Mouse (Mus musculus) heart, embryonic 11.5 days (tissue): ENCODE results near the gene Slc46a3. TPM values are rescaled to one million over a fixed set of nuclear protein-coding genes. Genes with fewer than 3 reads are reported as not detected.
"Not testable (repeated sequence)": the region's sequence is repeated elsewhere in the genome, so short reads cannot be mapped to it uniquely, and the experiment has no call there.

Experiments
- ATAC-seq: fragments of 200-750 bp; cut with Nextera tagmentation; replicated peaks from 2 replicates; pipeline ENCODE4 v1.8.0; 2017; ENCODE audit warnings: moderate library complexity; ENCODE audit not compliant: insufficient number of reproducible peaks, low FRiP score, low TSS enrichment
- H3K27ac ChIP-seq: fragments of 300-500 bp; sonication (generic); 2 replicates; pipeline ENCODE4 v1.5.1; 2014; ENCODE audit warnings: mild to moderate bottlenecking, low read depth, low read length
- H3K27me3 ChIP-seq: fragments of 300-500 bp; sonication (generic); 2 replicates; pipeline ENCODE4 v1.6.1; 2014; ENCODE audit warnings: mild to moderate bottlenecking, low read length, mixed read lengths; ENCODE audit not compliant: control insufficient read depth, insufficient read depth
- H3K36me3 ChIP-seq: fragments of 300-500 bp; sonication (generic); 2 replicates; pipeline ENCODE4 v1.6.1; 2014; ENCODE audit warnings: mild to moderate bottlenecking, low read length, moderate library complexity, mixed read lengths; ENCODE audit not compliant: control insufficient read depth, insufficient read depth
- H3K4me1 ChIP-seq: fragments of 300-500 bp; sonication (generic); 2 replicates; pipeline ENCODE4 v1.6.1; 2014; ENCODE audit warnings: low read length; ENCODE audit not compliant: control insufficient read depth, insufficient read depth
- H3K4me2 ChIP-seq: fragments of 300-500 bp; sonication (generic); 2 replicates; pipeline ENCODE4 v1.6.1; 2014; ENCODE audit warnings: mild to moderate bottlenecking, moderate library complexity
- H3K4me3 ChIP-seq: fragments of 300-500 bp; sonication (generic); 2 replicates; pipeline ENCODE4 v1.5.1; 2014; ENCODE audit warnings: low read depth, low read length
- H3K9ac ChIP-seq: fragments of 300-500 bp; sonication (generic); 2 replicates; pipeline ENCODE4 v1.6.1; 2014; ENCODE audit warnings: mild to moderate bottlenecking, low read depth, low read length, moderate library complexity
- H3K9me3 ChIP-seq: fragments of 300-500 bp; sonication (generic); replicated peaks from 2 replicates; pipeline ENCODE4 v1.6.1; 2016; ENCODE audit warnings: low read length; ENCODE audit not compliant: control insufficient read depth
- WGBS: fragments of 180-500 bp; shearing (Covaris S2); extraction: QIAGEN DNeasy Blood & Tissue Kit; methylation state at CpG from one replicate; pipeline ENCODE4 v1.1.7; 2014; ENCODE audit not compliant: insufficient replicate concordance; 5-methylcytosine and 5-hydroxymethylcytosine counted together
- polyA plus RNA-seq: library from polyadenylated mRNA; unstranded; fragments of >200 nt; fragmentation: Nextera tagmentation; extraction: Ambion mirVana; gene quantifications from 2 replicates; pipeline ENCODE4 v1.2.1, GENCODE M21; 2014

The Slc46a3 gene
- polyA plus RNA-seq, 1 experiment from 2014 or later = 4.7 TPM

DNA sequence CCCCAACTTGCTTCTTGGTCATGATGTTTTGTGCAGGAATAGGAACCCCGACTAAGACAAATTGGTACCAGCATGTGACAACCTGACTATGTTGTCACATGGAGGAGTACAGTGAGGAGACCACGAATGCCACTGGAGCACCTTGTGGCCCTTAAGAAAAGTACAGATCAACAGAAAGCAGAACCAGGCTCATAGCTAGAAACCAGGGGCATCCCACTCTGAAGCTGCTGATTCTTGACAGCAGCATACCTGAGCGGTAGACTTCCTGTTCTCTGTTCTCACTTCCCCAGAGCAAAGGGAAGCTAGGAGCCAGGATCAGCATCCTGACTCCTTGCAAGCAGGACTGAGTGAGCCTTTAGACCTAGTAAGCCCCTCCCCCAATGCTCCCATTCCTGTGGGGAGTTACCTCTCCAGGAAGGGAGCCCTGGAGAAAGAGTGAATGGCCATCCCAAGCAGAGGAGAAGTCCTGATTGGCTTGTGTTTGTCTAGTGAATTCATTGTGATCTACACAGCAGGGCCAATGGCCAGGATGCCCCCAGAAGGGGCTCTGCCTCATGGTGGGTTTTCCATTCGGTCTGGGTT lies 4.4 kb upstream of the Slc46a3 start:
- Histone ChIP-seq H3K4me1 (peaks cover 5% of the 10 kb centered on the region; the same call in 1 of the 2 replicates), H3K4me2 (no peak overlapping the region), H3K36me3 (no peaks in the 10 kb centered on the region), H3K9ac (no peak overlapping the region), H3K27ac (no peak overlapping the region), H3K4me3 (no peak overlapping the region), H3K27me3 (peaks cover 4% of the 10 kb centered on the region; the same call in 1 of the 2 replicates), H3K9me3 (no peaks in the 10 kb centered on the region)
- 58% methylated on average over 4 of the region's 4 CpGs for WGBS
- no peak for ATAC-seq

GRCm38 (mm10) chr5:147898254-147898653 lies 3.6 kb upstream of the Slc46a3 start:
- Histone ChIP-seq H3K36me3 (no peaks in the 10 kb centered on the region), H3K27me3 (peaks cover 4% of the 10 kb centered on the region; the same call in 1 of the 2 replicates), H3K4me2 (no peak overlapping the region), H3K4me3 (no peak overlapping the region), H3K4me1 (peaks cover 7% of the 10 kb centered on the region), H3K27ac (no peak overlapping the region), H3K9me3 (no peaks in the 10 kb centered on the region), H3K9ac (no peak overlapping the region)
- no peak for ATAC-seq
- WGBS = 67% methylated on average over 2 of the region's 2 CpGs

GRCm38 (mm10) chr5:147896501-147896900 lies 1.9 kb upstream of the Slc46a3 start:
- H3K27me3 ChIP-seq, H3K4me2 ChIP-seq, H3K4me3 ChIP-seq, H3K9me3 ChIP-seq, H3K27ac ChIP-seq, H3K9ac ChIP-seq, H3K36me3 ChIP-seq, ATAC-seq: not testable (repeated sequence)
- WGBS = 74% methylated on average over 4 of the region's 4 CpGs
- peaks cover 15% of the 10 kb centered on the region for H3K4me1 ChIP-seq

- H3K4me1 ChIP-seq = peaks cover 15% of the 10 kb centered on the region
- H3K36me3 ChIP-seq = no peaks in the 10 kb centered on the region
- H3K27ac ChIP-seq = no peak overlapping the region
- peak overlapping the region; percentile 96 for H3K4me2 ChIP-seq
- H3K9me3 ChIP-seq = no peaks in the 10 kb centered on the region
- peaks cover 4% of the 10 kb centered on the region; the same call in 1 of the 2 replicates for H3K27me3 ChIP-seq
- peak overlapping the region; percentile 72 for H3K4me3 ChIP-seq
- no peak overlapping the region for H3K9ac ChIP-seq
- ATAC-seq = no peak
- 12% methylated on average over 16 of the region's 16 CpGs for WGBS
These were observed 1.0 kb upstream of the Slc46a3 start for GRCm38 (mm10) chr5:147895436-147896198.

DNA sequence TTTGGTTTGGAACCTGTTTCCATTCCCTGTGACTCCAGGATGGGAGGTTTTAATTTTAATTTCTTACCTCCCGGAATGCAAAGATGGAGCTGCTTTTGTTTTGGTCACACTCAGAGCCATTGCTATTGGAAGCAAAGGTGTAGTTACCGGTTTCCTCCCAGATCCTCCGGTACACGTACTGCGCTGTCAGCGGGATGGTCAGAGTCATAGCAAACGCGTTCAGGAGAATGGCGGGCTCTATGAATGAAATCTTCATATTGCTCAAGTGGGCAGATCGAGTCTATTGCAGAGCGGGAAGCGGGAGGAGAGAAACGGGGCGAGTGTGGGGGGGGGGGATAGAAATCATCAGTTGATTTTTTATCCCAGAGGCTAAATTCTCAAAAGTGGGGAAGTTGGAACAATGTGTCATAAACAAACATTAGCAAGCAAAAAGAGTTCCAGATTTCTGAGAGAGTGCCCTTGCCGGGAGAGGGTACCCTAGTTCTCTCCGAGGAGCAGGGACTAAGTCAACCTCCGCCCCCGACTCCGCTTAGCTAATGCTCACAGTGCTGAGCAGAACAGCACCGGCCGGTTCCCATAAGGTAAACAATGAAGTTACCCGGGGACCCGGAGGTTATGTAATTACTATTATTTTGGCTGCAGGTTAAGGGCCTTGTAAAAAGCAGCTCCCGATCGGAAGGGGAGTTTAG lies 705 bp downstream of the Slc46a3 start:
- no peak for ATAC-seq
- H3K36me3 ChIP-seq = no peaks in the 10 kb centered on the region
- H3K27me3 ChIP-seq = peaks cover 4% of the 10 kb centered on the region; the same call in 1 of the 2 replicates
- peak overlapping the region; percentile 75 for H3K9ac ChIP-seq
- H3K4me1 ChIP-seq = peaks cover 15% of the 10 kb centered on the region
- 1% methylated on average over 25 of the region's 25 CpGs for whole genome bisulfite sequencing
- H3K27ac ChIP-seq = peak overlapping the region; percentile 60; the same call in 1 of the 2 replicates
- no peaks in the 10 kb centered on the region for H3K9me3 ChIP-seq
- H3K4me3 ChIP-seq = peak overlapping the region; percentile 72
- peak overlapping the region; percentile 96 for H3K4me2 ChIP-seq

DNA sequence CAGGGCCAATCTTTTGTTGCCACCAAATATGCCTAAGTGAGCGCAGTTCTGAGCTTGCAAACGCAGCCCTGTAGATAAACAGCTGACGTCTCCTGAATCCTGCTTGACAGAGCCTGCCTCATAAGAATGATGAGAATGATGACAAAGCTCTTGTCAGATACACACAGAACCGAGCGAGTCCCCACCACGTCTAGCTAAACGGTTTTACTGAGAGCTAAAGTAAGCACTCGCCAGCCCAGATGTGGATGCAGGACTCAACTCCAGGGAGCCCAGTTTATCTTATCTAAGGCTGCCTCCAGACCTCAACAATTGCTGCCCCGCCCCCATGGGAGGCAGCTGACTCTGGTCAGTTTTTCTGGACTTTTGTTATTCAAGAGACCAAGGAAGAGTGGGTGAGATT lies 1.5 kb downstream of the Slc46a3 start:
- peaks cover 15% of the 10 kb centered on the region for H3K4me1 ChIP-seq
- ATAC-seq = peak; percentile 58; the same call in 1 of the 2 replicates
- peaks cover 4% of the 10 kb centered on the region; the same call in 1 of the 2 replicates for H3K27me3 ChIP-seq
- no peaks in the 10 kb centered on the region for H3K36me3 ChIP-seq
- H3K4me3 ChIP-seq = peak overlapping the region; percentile 72
- no peaks in the 10 kb centered on the region for H3K9me3 ChIP-seq
- peak overlapping the region; percentile 34; the same call in 1 of the 2 replicates for H3K9ac ChIP-seq
- peak overlapping the region; percentile 96 for H3K4me2 ChIP-seq
- WGBS = 4% methylated on average over 9 of the region's 9 CpGs
- H3K27ac ChIP-seq = peak overlapping the region; percentile 62

DNA sequence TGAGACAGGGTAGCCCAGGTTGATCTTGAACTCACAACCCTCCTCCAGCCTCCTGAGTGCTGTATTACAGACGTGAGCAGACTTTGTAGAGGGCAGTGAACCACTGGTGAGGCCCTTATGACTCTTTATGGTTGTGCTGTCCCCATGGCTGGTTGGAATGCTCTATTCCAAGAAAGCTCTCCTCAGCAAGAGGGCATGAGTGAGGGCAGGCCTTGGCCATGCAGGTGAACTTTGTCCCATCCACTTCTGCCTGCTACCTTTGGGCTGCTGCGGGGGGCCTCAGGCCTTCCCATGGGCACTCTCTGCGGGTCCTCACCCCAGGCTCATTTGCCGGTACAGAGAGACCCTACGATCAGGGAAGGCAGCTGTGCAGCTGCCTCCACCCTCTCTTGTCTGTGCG lies 1.9 kb downstream of the Slc46a3 start:
- Histone ChIP-seq H3K4me3 (peak overlapping the region; percentile 12), H3K4me1 (peaks cover 15% of the 10 kb centered on the region), H3K27me3 (peaks cover 4% of the 10 kb centered on the region; the same call in 1 of the 2 replicates), H3K4me2 (peak overlapping the region; percentile 96), H3K36me3 (no peaks in the 10 kb centered on the region), H3K27ac (peak overlapping the region; percentile 62), H3K9me3 (no peaks in the 10 kb centered on the region), H3K9ac (peak overlapping the region; percentile 34; the same call in 1 of the 2 replicates)
- ATAC-seq = no peak
- 25% methylated on average over 6 of the region's 6 CpGs for WGBS
